Mouse (Mus musculus): ENCODE measurements at regions not wholly inside any gene's neighbourhood (a gene's known extent, or its start where the extent isn't known, plus 50 kb on each side); places are given as distances from the start of the nearest gene placed in this dataset.

- DNase-seq: no peak
- intact Hi-C loops (cut with DNase I): no loop called here
Measured at GRCm38 (mm10) chr3:128787686-128788085, 412.0 kb upstream of the Pitx2 start.

GRCm38 (mm10) chr3:128795931-128796330 lies 403.7 kb upstream of the Pitx2 start:
- DNase-seq: no peak
- intact Hi-C loops (cut with DNase I): no loop called here

- DNase-seq: no peak
- intact Hi-C loops (cut with DNase I): no loop called here
Measured at GRCm38 (mm10) chr3:128797829-128798228, 401.8 kb upstream of the Pitx2 start.

GRCm38 (mm10) chr3:128829371-128830160 lies 370.1 kb upstream of the Pitx2 start:
- intact Hi-C loops (cut with DNase I): no loop called here
- no peak for DNase-seq

- intact Hi-C loops (cut with DNase I): no loop called here
- no peak for DNase-seq
Measured at GRCm38 (mm10) chr3:128850327-128850977, 349.2 kb upstream of the Pitx2 start.

- intact Hi-C loops (cut with DNase I): no loop called here
- DNase-seq: no peak
Measured at GRCm38 (mm10) chr3:128856515-128856914, 343.2 kb upstream of the Pitx2 start.

- no peak for DNase-seq
- intact Hi-C loops (cut with DNase I): no loop called here
Measured at GRCm38 (mm10) chr3:128881685-128882444, 317.8 kb upstream of the Pitx2 start.

GRCm38 (mm10) chr3:128883636-128884195 lies 316.0 kb upstream of the Pitx2 start:
- intact Hi-C loops (cut with DNase I): no loop called here
- no peak for DNase-seq

- no peak for DNase-seq
- intact Hi-C loops (cut with DNase I): loop anchor here (5.0 kb wide), 1 partner anchor 316 kb away; no protein-coding TSS in a partner anchor
Measured at GRCm38 (mm10) chr3:128886678-128887077, 313.0 kb upstream of the Pitx2 start.

- intact Hi-C loops (cut with DNase I): no loop called here
- DNase-seq: no peak
Measured at GRCm38 (mm10) chr3:128891078-128891477, 308.6 kb upstream of the Pitx2 start.

- no peak for DNase-seq
- intact Hi-C loops (cut with DNase I): no loop called here
Measured at GRCm38 (mm10) chr3:128896628-128897027, 303.1 kb upstream of the Pitx2 start.

GRCm38 (mm10) chr3:128911122-128911521 lies 288.6 kb upstream of the Pitx2 start:
- intact Hi-C loops (cut with DNase I): no loop called here

GRCm38 (mm10) chr3:128921428-128921827 lies 278.2 kb upstream of the Pitx2 start:
- DNase-seq: no peak
- intact Hi-C loops (cut with DNase I): no loop called here

More at GRCm38 (mm10) chr3:128911122-128911521, 288.6 kb upstream of the Pitx2 start:
- DNase-seq: no peak

- intact Hi-C loops (cut with DNase I): no loop called here
- DNase-seq: no peak
Measured at GRCm38 (mm10) chr3:128922150-128922549, 277.5 kb upstream of the Pitx2 start.

- intact Hi-C loops (cut with DNase I): no loop called here
- no peak for DNase-seq
Measured at GRCm38 (mm10) chr3:128938536-128938935, 261.1 kb upstream of the Pitx2 start.

- intact Hi-C loops (cut with DNase I): no loop called here
Measured at GRCm38 (mm10) chr3:128941156-128941555, 258.5 kb upstream of the Pitx2 start.

GRCm38 (mm10) chr3:128944631-128945030 lies 255.0 kb upstream of the Pitx2 start:
- intact Hi-C loops (cut with DNase I): no loop called here
- no peak for DNase-seq

More at GRCm38 (mm10) chr3:128941156-128941555, 258.5 kb upstream of the Pitx2 start:
- no peak for DNase-seq

GRCm38 (mm10) chr3:128954886-128955285 lies 244.8 kb upstream of the Pitx2 start:
- no peak for DNase-seq
- intact Hi-C loops (cut with DNase I): no loop called here

- intact Hi-C loops (cut with DNase I): no loop called here
- DNase-seq: no peak
Measured at GRCm38 (mm10) chr3:128976752-128977151, 222.9 kb upstream of the Pitx2 start.

- DNase-seq: no peak
- intact Hi-C loops (cut with DNase I): no loop called here
Measured at GRCm38 (mm10) chr3:128990183-128990912, 209.3 kb upstream of the Pitx2 start.
